Mouse (Mus musculus): ENCODE measurements around the gene Spock2. TPM values are rescaled to one million over a fixed set of nuclear protein-coding genes. Genes with fewer than 3 reads are reported as not detected.
"Not testable (repeated sequence)": the region's sequence is repeated elsewhere in the genome, so short reads cannot be mapped to it uniquely, and the experiment has no call there.

Spock2 gene
- total and polyA plus RNA-seq, 3 experiments: 21.8 to 59.0 (median 34.8) TPM

DNA sequence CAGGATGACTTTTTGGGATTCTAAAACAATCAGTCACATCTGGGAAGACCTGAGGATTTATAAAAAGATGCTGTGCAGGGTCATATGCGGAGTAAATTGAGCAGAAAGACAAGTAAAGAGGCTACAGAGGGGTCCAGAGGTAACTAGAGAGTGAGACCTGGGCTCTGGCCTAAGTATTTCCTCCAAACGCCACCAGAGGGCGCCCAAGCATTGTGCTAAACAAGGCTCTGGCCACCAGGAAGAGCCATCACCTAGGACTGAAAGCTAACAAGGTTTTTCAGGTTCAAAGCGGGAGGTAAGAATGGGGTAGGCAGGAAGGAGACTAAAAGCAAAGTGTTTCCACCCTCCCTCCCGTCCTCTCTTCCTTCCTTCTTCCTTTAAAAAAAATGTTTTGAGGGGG, 42.1 kb downstream of the Spock2 start:
- DNase-seq: peak; percentile 77

- DNase-seq: no peak
These were observed 45.2 kb downstream of the Spock2 start for GRCm38 (mm10) chr10:60151107-60151663.

DNA sequence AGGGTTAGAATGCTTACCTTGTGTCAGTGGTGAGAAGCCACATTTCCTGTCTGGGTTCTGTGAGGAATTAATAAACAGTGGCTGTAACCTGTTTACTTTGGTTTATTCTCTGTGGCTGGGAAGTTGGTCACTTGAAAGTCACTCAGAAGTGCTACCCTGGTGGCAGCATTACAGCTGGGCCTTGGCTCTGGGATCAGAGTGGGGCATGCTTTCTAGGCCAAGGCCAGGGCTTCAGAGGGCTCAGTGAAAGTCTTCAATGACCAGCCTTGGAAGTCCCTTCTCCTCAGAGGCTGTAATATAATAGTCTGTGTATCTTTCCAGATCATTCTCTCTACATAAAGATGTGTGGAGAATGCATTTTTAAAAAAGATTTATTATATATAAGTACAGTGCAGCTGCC, 50.0 kb downstream of the Spock2 start:
- peak; percentile 71 for DNase-seq

- peak; percentile 54 for DNase-seq
These were observed 52.1 kb downstream of the Spock2 start for GRCm38 (mm10) chr10:60158144-60158543.

GRCm38 (mm10) chr10:60161397-60161796, 55.4 kb downstream of the Spock2 start:
- DNase-seq: not testable (repeated sequence)

DNA sequence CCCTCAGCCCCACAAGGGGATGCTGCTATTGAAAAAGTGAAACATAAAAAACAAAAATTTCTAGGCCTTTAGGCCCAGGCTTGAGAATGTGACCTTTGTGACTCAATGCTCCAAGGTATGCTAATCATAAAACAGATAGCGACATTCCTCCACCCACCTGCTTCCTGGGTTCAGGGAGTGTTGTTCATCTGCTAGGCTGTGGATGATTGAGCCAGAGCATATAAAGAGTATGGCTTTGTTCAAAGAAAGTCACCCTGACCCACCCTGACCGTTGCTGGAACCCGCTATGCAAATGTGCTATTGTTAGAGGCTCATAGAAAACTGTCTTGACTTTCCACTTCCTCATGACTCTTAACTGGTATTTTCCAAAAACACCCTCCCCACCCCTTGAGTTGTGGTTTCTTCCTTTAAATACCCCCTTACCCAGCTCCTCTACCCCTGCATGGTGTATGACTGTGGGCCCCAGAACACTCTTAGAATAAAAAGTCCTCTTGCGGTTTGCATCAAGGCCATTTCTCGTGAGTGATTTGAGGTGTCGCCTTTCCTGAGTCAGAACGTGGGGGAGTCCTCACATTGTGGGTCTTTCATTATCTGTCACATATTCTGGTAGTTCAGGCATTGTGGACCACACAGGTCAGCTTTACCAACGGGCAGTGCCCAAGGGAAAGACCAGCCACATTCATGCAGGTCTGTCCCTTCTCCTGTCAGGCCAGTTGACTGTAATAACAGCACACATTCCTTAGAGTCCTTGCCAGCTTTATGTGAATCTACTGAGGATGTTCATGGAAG, 56.4 kb downstream of the Spock2 start:
- DNase-seq: not testable (repeated sequence)

GRCm38 (mm10) chr10:60162973-60163255, 56.9 kb downstream of the Spock2 start:
- DNase-seq: no peak

- DNase-seq: no peak
These were observed 58.9 kb downstream of the Spock2 start for GRCm38 (mm10) chr10:60164869-60165268.

GRCm38 (mm10) chr10:60166068-60166467, 60.0 kb downstream of the Spock2 start:
- no peak for DNase-seq

- DNase-seq: no peak
These were observed 62.3 kb downstream of the Spock2 start for GRCm38 (mm10) chr10:60168306-60168705.

DNA sequence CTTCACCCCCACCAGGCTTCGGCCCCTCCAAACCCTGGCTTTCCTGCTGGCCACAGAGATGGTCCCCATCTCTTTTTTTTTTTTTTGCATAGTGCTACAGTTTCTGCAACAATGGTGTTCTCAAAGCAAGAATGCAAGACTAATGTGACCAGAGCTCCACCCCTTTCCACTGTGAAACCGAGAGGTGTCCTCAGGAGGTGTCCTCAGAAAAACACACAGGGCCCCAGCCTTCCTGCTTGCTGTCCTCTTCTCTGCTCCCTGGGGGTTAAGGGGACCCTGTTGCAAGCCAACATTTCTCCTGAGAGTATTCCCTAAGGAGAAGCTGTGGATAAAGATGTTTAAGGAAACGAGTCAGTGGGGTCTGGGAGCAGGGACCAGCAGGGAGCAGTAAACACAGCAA, 62.9 kb downstream of the Spock2 start:
- no peak for DNase-seq

DNA sequence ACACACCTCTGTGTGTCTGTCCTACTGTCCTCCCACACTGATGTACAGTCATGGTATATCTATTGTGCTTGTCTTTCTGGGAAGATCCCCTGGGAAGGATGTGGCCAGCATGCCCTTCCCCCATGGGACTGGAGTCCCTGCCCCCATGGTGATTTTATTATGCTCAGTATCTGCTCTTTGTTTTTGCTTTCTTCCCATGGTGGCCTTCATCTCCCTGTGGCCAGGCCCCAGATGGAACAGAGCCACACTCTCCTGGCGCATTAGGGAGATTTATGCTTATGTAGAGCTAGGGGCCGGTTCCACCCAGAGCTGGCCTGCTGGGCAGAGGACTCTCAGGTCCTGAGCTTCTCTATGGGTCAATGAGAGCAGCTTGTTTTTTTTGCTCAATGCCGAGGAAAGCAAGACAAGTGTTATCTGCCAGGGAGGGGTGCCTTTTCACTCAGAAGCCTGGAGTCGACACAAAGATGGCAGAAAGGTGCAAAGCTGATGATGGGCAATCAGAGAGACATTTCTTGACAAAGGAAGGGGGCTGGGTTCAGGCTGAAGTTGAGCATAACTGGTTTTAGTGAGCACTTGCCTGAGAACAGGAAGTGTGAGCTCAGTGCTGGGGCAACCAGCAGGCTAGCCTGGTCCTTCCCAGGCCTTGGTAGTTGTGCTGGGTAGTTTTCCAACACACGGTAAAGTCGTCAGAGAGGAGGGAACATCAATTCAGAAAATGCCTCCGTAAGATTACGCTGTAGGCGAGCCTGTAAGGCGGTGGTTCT, 64.5 kb downstream of the Spock2 start:
- peak; percentile 83 for DNase-seq

- DNase-seq: no peak
These were observed 65.3 kb downstream of the Spock2 start for GRCm38 (mm10) chr10:60171368-60171767.

- no peak for DNase-seq
These were observed 66.3 kb downstream of the Spock2 start for GRCm38 (mm10) chr10:60172306-60172705.

- DNase-seq: peak; percentile 90
These were observed 67.0 kb downstream of the Spock2 start for GRCm38 (mm10) chr10:60173035-60173434.

DNA sequence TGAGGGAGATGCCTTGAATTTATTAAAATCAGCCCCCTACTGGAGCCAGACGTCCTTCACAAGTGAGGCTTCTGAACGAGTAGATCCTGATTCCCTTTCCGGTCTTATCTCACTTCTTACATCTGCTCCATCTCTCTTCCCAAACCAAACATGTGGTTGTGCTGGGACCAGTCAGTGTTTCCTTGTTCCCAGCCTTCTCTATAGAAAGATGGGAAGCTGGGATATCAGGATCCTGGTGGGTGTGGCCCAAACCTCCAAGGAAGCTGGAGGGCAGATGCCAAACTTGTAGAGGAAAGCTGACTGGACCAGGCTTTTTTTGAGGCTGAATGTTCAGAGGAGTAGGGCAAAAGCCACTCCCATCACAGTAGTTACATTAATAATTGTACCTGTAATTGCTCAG, 68.5 kb downstream of the Spock2 start:
- no peak for DNase-seq

DNA sequence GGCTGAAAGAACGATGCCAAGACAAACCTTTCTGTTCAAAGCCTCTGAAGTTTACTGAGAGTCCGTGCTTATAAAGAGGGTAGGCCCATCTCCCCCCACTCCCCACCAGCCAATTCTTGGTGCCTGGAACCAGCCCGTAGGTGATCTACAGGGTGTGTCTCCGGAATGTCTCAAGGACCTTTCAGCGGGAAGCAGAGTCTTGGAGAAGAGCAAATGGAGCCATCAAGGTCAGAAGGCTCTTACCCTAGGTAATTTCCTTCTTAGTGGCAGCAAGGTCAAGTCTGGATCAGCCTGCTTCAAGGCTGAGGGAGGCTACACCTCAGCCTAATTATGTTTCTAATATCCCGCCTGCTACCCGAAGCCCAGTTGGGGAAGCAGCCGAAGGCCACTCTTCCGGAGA, 69.3 kb downstream of the Spock2 start:
- DNase-seq: not testable (repeated sequence)

Small RNA genes lying within 50 kb of the gene (microRNA-seq; reads per million reads assigned to microRNA genes)
- gene Mir6906: 0 to 0.41 reads per million in 2 experiments

Other genes with a start within 250 kb of the Spock2 start
- gene Dnajb12, start 226.7 kb upstream of the Spock2 start, total RNA-seq (2021): 10 to 100 TPM; 56.0 to 63.9 TPM
- 48.8 and 67.3 TPM in 2 replicates for gene Dnajb12, start 226.7 kb upstream of the Spock2 start, polyA plus RNA-seq (2012; rRNA removed)
- gene Ddit4, start 154.4 kb upstream of the Spock2 start, total RNA-seq (2021): 10 to 100 TPM; 53.1 to 56.1 TPM
- 151 and 157 TPM in 2 replicates for gene Ddit4, start 154.4 kb upstream of the Spock2 start, polyA plus RNA-seq (2012; rRNA removed)
- gene Ascc1, start 103.4 kb upstream of the Spock2 start, total RNA-seq (2021): 10 to 100 TPM; 24.8 to 32.0 TPM
- gene Ascc1, start 103.4 kb upstream of the Spock2 start, polyA plus RNA-seq (2012; rRNA removed): 17.7 and 23.8 TPM in 2 replicates
- gene Anapc16, start 103.1 kb upstream of the Spock2 start, total RNA-seq (2021): 10 to 100 TPM; 60.4 to 66.3 TPM
- 33.4 and 40.8 TPM in 2 replicates for gene Anapc16, start 103.1 kb upstream of the Spock2 start, polyA plus RNA-seq (2012; rRNA removed)
- under 1 TPM; 0.37 to 0.79 TPM for gene Chst3, start 113.0 kb downstream of the Spock2 start, total RNA-seq (2021)
- gene Chst3, start 113.0 kb downstream of the Spock2 start, polyA plus RNA-seq (2012; rRNA removed): 1.7 TPM in 2 replicates
- 1,000 to 10,000 TPM; 1,081 to 1,299 TPM for gene Psap, start 171.4 kb downstream of the Spock2 start, total RNA-seq (2021)
- 1,236 and 1,342 TPM in 2 replicates for gene Psap, start 171.4 kb downstream of the Spock2 start, polyA plus RNA-seq (2012; rRNA removed)
- gene Vsir, start 240.6 kb downstream of the Spock2 start, total RNA-seq (2021): 10 to 100 TPM; 19.2 to 20.2 TPM
- gene Vsir, start 240.6 kb downstream of the Spock2 start, polyA plus RNA-seq (2012; rRNA removed): 25.1 and 27.7 TPM in 2 replicates